Mouse (Mus musculus): Measurements from ENCODE around the gene Cit.
"Not testable (repeated sequence)": the region's sequence is repeated elsewhere in the genome, so short reads cannot be mapped to it uniquely, and the experiment has no call there.

GRCm38 (mm10) chr5:115817655-115818054 lies 27.4 kb upstream of the Cit start:
- TF ChIP-seq POLR2A (IDR thresholded peaks at IDR 0.05; ENCODE audit: extremely low read depth, insufficient read depth, low read length); CTCF (IDR thresholded peaks at IDR 0.05; ENCODE audit: low read depth, low read length): not testable (repeated sequence)
